Mouse (Mus musculus) bone marrow, adult 2 months (tissue): Measurements from ENCODE around the gene Pex12.

ENCODE experiments used
- CTCF ChIP-seq: fragments of 200-500 bp; IDR thresholded peaks from 2 replicates; pipeline ENCODE4 v1.5.1; 2011; ENCODE audit warnings: low read length, control low read depth; ENCODE audit not compliant: control insufficient read depth, insufficient read depth
- POLR2A ChIP-seq: fragments of 200-500 bp; IDR thresholded peaks from 2 replicates; pipeline ENCODE4 v1.6.1; 2011; ENCODE audit warnings: low read depth, mild to moderate bottlenecking, control low read depth, low read length, borderline replicate concordance; ENCODE audit not compliant: control insufficient read depth

DNA sequence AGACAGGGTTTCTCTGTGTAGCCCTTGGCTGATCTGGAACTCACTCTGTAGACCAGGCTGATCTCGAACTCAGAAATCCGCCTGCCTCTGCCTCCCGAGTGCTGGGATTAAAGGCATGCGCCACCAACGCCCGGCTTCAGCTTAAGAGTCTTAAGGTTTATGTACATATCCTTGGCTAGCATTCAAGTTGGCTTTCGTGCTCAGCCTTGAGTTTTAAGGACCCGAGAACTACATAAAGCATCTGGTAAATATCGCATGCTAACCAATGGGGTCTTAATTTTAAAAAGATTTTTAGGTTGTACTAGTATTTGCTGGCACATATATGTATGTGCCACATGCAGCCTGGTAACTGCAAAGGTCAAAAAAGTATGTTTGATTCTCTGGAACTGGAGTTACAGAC lies 2.7 kb downstream of the Pex12 start:
- no peak for TF ChIP-seq CTCF
- TF ChIP-seq POLR2A = no peak
